Mouse (Mus musculus) liver, postnatal 0 days (tissue): Measurements from ENCODE around the gene Bsdc1. TPM values are rescaled to one million over a fixed set of nuclear protein-coding genes. Genes with fewer than 3 reads are reported as not detected.

Experiments used
- ATAC-seq: fragments of 200-750 bp; cut with Nextera tagmentation; 2 replicates; pipeline ENCODE4 v1.8.0; 2017; ENCODE audit warnings: mild to moderate bottlenecking, moderate library complexity
- DNase-seq: peaks from one replicate; pipeline ENCODE4 v3.0.0-alpha.2; 2016
- H3K27ac ChIP-seq: fragments of 300-500 bp; sonication (generic); 2 replicates; pipeline ENCODE4 v1.5.1; 2014; ENCODE audit warnings: antibody characterized with exemption, moderate library complexity, mild to moderate bottlenecking, low read depth
- H3K27me3 ChIP-seq: fragments of 300-500 bp; sonication (generic); 2 replicates; pipeline ENCODE4 v1.6.1; 2014; ENCODE audit warnings: low read length, control low read depth, mixed read lengths; ENCODE audit not compliant: insufficient read depth
- H3K36me3 ChIP-seq: fragments of 300-500 bp; sonication (generic); replicated peaks from 2 replicates; pipeline ENCODE4 v1.6.1; 2014; ENCODE audit warnings: mild to moderate bottlenecking, control low read depth, low read length, moderate library complexity, mixed read lengths; ENCODE audit not compliant: insufficient read depth
- H3K4me1 ChIP-seq: fragments of 300-500 bp; sonication (generic); 2 replicates; pipeline ENCODE4 v1.6.1; 2014; ENCODE audit warnings: antibody characterized with exemption, mild to moderate bottlenecking, control low read depth; ENCODE audit not compliant: insufficient read depth
- H3K4me2 ChIP-seq: fragments of 300-500 bp; sonication (generic); 2 replicates; pipeline ENCODE4 v1.6.1; 2014; ENCODE audit warnings: low read depth, mild to moderate bottlenecking, low read length, moderate library complexity, mixed read lengths
- H3K4me3 ChIP-seq: fragments of 300-500 bp; sonication (generic); 2 replicates; pipeline ENCODE4 v1.5.1; 2014; ENCODE audit warnings: low read depth, low read length
- H3K9ac ChIP-seq: fragments of 300-500 bp; sonication (generic); replicated peaks from 2 replicates; pipeline ENCODE4 v1.6.1; 2014; ENCODE audit warnings: mild to moderate bottlenecking, moderate library complexity
- H3K9me3 ChIP-seq: fragments of 300-500 bp; sonication (generic); 2 replicates; pipeline ENCODE4 v1.6.1; 2016; ENCODE audit warnings: mild to moderate bottlenecking, control low read depth, low read length, mixed read lengths
- CTCF ChIP-seq: sonication (generic); IDR thresholded peaks from 2 replicates; pipeline ENCODE4 v1.5.1; 2016; ENCODE audit warnings: antibody characterized with exemption, low read depth
- EP300 ChIP-seq: IDR thresholded peaks from 2 replicates; pipeline ENCODE4 v1.6.1; 2016; ENCODE audit warnings: antibody characterized with exemption, low read depth, mild to moderate bottlenecking
- WGBS: fragments of 180-500 bp; shearing (Covaris S2); extraction: QIAGEN DNeasy Blood & Tissue Kit; methylation state at CpG from one replicate; pipeline ENCODE4 v1.1.7; 2014; ENCODE audit not compliant: insufficient replicate concordance; 5-methylcytosine and 5-hydroxymethylcytosine counted together
- polyA plus RNA-seq: library from polyadenylated mRNA; unstranded; fragments of >200 nt; fragmentation: Nextera tagmentation; extraction: Ambion mirVana; gene quantifications from 2 replicates; pipeline ENCODE4 v1.2.1, GENCODE M21; 2015

Bsdc1 gene
- polyA plus RNA-seq, result 37.4 and 40.7 TPM in 2 replicates

DNA sequence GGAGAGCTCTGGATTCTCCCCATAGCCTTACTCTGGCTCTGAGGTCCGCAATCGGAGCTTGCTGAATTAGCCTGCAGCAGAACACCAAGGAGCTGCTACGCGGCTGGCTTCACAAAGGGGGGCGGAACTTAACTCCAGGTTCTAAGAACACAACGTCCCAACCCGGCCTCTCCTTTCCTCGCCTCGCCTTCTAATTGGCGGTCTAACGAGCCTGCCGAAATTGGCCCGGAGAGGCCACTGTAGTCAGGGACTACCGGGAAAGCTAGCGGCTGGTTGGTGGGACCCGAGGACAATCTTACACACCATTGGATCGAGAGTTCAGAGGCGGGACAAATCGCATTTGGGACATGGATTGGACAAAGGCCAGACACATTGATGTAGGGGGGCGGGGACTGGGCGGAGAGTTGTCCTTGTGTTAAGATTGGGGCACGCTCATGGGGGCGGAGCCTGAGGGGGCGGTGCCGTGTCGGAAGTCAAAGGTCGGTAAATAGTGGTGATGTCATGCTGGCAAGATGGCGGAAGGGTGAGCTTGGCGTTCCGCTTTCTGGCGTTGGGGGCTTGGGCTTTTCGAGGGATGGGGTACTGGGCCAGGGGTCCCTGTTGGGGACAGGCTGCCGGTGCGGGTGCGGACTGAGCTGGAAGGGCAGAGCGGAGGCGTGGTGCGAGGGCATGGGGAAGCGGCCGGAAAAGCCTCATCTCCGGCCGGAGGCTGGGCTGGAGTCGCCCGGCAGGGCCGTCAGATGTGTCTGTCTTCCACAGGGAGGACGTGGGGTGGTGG is at the start of gene Bsdc1:
Gene Bsdc1, plus strand, starts transcription at position 399 of the 778 bp plus-strand sequence.
- H3K9me3 ChIP-seq, result no peaks in the 10 kb centered on the region
- H3K27ac ChIP-seq, result peak within 1 kb of the TSS; percentile 99
- no peaks in the 10 kb centered on the region for H3K27me3 ChIP-seq
- H3K36me3 ChIP-seq, result peaks cover 21% of the 10 kb centered on the region
- H3K9ac ChIP-seq, result peak within 1 kb of the TSS; percentile 99
- under 1% methylated on average over 46 of the region's 46 CpGs for WGBS
- H3K4me3 ChIP-seq, result peak within 1 kb of the TSS; percentile 100
- H3K4me1 ChIP-seq, result peaks cover 23% of the 10 kb centered on the region; the same call in 1 of the 2 replicates
- peak within 1 kb of the TSS; percentile 85 for H3K4me2 ChIP-seq
- TF ChIP-seq CTCF, result no peak
- peak; percentile 93 for TF ChIP-seq EP300
- DNase-seq (peak; percentile 100), ATAC-seq (peak; percentile 92)

GRCm38 (mm10) chr4:129415892-129416291 is 45.5 kb upstream of the Bsdc1 start:
- 83% methylated on average over 5 of the region's 5 CpGs for WGBS
- Histone ChIP-seq H3K9ac (no peak overlapping the region), H3K4me1 (no peaks in the 10 kb centered on the region), H3K9me3 (0 out of 2 replicates have a peak, but pooled peaks cover 2% of the 10 kb centered on the region), H3K27ac (no peak overlapping the region), H3K27me3 (no peaks in the 10 kb centered on the region), H3K4me2 (no peak overlapping the region), H3K4me3 (no peak overlapping the region), H3K36me3 (no peaks in the 10 kb centered on the region)
- no peak for ATAC-seq
- TF ChIP-seq CTCF, result peak; percentile 43
- no peak for TF ChIP-seq EP300
- no peak for DNase-seq

GRCm38 (mm10) chr4:129416478-129416877 is 44.9 kb upstream of the Bsdc1 start:
- Histone ChIP-seq H3K4me1 (no peaks in the 10 kb centered on the region), H3K9me3 (0 out of 2 replicates have a peak, but pooled peaks cover 2% of the 10 kb centered on the region), H3K27ac (no peak overlapping the region), H3K27me3 (no peaks in the 10 kb centered on the region), H3K4me3 (no peak overlapping the region), H3K9ac (no peak overlapping the region), H3K36me3 (no peaks in the 10 kb centered on the region), H3K4me2 (no peak overlapping the region)
- WGBS, result 44% methylated on average over 5 of the region's 5 CpGs
- DNase-seq (no peak), ATAC-seq (peak; percentile 61)
- TF ChIP-seq CTCF (no peak), EP300 (peak; percentile 93)

DNA sequence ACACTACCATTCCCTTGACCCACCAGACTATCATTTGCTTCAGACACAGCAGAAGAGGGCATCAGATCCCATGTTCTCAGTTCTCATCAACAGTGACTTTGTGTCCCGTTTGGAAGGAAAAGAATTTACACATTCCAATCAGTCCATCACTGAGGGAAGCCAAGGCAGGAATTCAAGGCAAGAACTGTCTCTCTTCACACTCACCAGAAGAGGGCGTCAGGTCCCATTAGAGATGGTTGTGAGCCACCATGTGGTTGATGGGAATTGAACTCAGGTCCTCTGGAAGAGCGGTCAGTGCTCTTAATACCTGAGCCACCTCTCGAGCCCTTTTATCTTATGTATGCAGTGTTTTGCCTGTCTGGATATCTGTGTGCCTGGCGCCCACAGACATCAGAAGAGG is 43.1 kb upstream of the Bsdc1 start:
- no peak overlapping the region for H3K4me2 ChIP-seq
- 84% methylated on average over 5 of the region's 5 CpGs for WGBS
- TF ChIP-seq EP300, result no peak
- peak; percentile 35 for TF ChIP-seq CTCF
- DNase-seq (no peak), ATAC-seq (no peak)
- no peaks in the 10 kb centered on the region for H3K27me3 ChIP-seq
- H3K9me3 ChIP-seq, result 0 out of 2 replicates have a peak, but pooled peaks cover 2% of the 10 kb centered on the region
- H3K4me3 ChIP-seq, result no peak overlapping the region
- H3K9ac ChIP-seq, result no peak overlapping the region
- no peaks in the 10 kb centered on the region for H3K4me1 ChIP-seq
- H3K36me3 ChIP-seq, result no peaks in the 10 kb centered on the region
- no peak overlapping the region for H3K27ac ChIP-seq

- Histone ChIP-seq H3K27me3 (peaks cover 40% of the 10 kb centered on the region), H3K27ac (no peak within 1 kb of the TSS), H3K9me3 (no peaks in the 10 kb centered on the region), H3K4me1 (peaks cover 7% of the 10 kb centered on the region; the same call in 1 of the 2 replicates), H3K9ac (no peak within 1 kb of the TSS), H3K4me2 (peak within 1 kb of the TSS; percentile 63), H3K36me3 (no peaks in the 10 kb centered on the region), H3K4me3 (peak within 1 kb of the TSS; percentile 31)
- TF ChIP-seq EP300, result no peak
- no peak for TF ChIP-seq CTCF
- ATAC-seq (peak; percentile 73), DNase-seq (peak; percentile 34)
- WGBS, result 9% methylated on average over 31 of the region's 33 CpGs
These were observed 20.9 kb upstream of the Bsdc1 start, which contains the start of gene Zbtb8b for GRCm38 (mm10) chr4:129440340-129441063. TSS of gene Zbtb8b (minus strand) at chr4:129440853.

DNA sequence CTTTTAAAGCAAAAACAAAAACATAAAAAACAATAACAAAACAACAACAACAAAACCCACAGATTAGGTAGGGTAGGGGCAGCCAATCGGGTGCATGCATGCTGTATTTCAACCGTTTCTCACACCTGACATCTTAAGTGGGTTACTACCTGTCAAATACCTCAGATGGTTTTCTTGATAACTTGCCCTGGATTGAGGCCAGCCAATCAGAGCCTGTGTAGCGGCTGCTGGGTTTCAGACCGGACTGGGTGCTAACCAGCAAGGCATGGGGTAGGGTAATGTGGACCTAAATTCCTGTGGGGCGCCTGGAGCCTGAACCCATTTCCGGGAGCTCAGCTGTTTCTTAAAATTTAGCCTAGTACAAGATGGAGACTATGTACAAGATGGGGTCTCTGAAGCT is 20.2 kb upstream of the Bsdc1 start:
- H3K4me2 ChIP-seq, result no peak overlapping the region
- ATAC-seq, result no peak
- 39% methylated on average over 6 of the region's 6 CpGs for WGBS

More for the DNA sequence above, 20.2 kb upstream of the Bsdc1 start:
- H3K9me3 ChIP-seq, result no peaks in the 10 kb centered on the region
- TF ChIP-seq CTCF (no peak), EP300 (no peak)
- no peaks in the 10 kb centered on the region for H3K36me3 ChIP-seq
- no peak for DNase-seq
- H3K9ac ChIP-seq, result no peak overlapping the region
- H3K27me3 ChIP-seq, result peaks cover 40% of the 10 kb centered on the region
- peaks cover 7% of the 10 kb centered on the region; the same call in 1 of the 2 replicates for H3K4me1 ChIP-seq
- no peak overlapping the region for H3K27ac ChIP-seq
- H3K4me3 ChIP-seq, result no peak overlapping the region
